Mouse (Mus musculus) NIH3T3 (cell line): ENCODE measurements around the gene Sdk2.

ENCODE experiments used
- DNase-seq: peaks from one replicate; pipeline ENCODE4 v3.0.0-alpha.2; 2012; ENCODE audit warnings: low read depth

The Sdk2 gene

GRCm38 (mm10) chr11:113737912-113738311, 328.9 kb downstream of the Sdk2 start:
- no peak for DNase-seq

- DNase-seq: no peak
Observed at GRCm38 (mm10) chr11:113737553-113737854, 329.3 kb downstream of the Sdk2 start.

GRCm38 (mm10) chr11:113736848-113737552, 329.8 kb downstream of the Sdk2 start:
- no peak for DNase-seq

- DNase-seq: no peak
Observed at GRCm38 (mm10) chr11:113735151-113735550, 331.7 kb downstream of the Sdk2 start.

GRCm38 (mm10) chr11:113733631-113734364, 333.0 kb downstream of the Sdk2 start:
- DNase-seq: peak; percentile 89

GRCm38 (mm10) chr11:113731945-113732612, 334.8 kb downstream of the Sdk2 start:
- DNase-seq: no peak

GRCm38 (mm10) chr11:113730879-113731278, 336.0 kb downstream of the Sdk2 start:
- DNase-seq: no peak

GRCm38 (mm10) chr11:113729917-113730316, 336.9 kb downstream of the Sdk2 start:
- peak; percentile 93 for DNase-seq

- no peak for DNase-seq
Observed at GRCm38 (mm10) chr11:113729239-113729638, 337.6 kb downstream of the Sdk2 start.

GRCm38 (mm10) chr11:113727992-113728391, 338.9 kb downstream of the Sdk2 start:
- no peak for DNase-seq

GRCm38 (mm10) chr11:113726994-113727888, 339.6 kb downstream of the Sdk2 start:
- DNase-seq: peak; percentile 25
